Mouse (Mus musculus) lung, postnatal 4 days (tissue): Measurements from ENCODE around the gene Pcp4l1.

ENCODE experiments used
- DNase-seq, 2 experiments: peaks; one replicate each; pipeline ENCODE4 v3.0.0; 2021

Pcp4l1 gene

DNA sequence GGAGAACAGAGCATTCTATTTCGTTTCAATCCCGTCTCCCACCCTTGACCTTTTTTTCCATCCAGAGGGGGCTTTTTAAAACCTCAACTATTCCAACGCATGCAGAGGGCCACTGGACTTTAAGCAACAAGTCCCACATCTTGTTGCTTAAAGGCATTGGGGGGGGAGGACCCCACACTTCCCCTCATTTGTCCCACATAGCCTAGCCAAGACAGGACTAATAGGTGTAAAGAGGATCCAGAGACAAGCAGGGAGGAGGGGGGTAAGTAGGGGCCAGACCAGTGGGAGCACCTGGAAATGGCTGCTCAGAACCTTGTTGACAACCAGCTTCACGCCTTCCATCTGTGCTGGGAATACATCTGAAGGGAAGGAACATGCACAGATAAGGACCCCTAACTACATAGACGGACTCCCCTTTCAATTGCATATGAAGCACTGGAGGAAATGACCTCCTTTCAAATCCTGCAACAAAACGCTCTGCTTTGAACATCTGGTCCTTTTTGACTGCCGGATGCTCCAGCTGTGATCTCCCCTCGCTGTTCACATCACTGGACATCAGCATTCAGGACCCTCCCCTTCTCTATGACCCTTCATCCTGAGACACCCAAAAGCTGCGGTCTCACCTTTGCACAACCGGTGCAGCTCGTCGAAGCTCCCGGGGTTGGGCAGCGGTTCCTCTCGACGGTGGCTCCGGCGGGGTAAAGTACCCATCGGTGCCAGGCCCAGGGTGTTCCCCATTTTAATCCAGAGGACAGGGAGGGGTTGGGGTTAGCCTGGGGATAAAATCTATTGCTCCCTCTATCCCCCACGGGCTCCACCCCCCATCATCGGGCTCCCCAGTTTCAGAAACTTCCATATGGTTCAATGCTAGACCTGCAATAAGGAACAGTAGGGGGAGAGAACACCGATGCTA is 25.5 kb upstream of the Pcp4l1 start:
- peak; percentile 21 to 40 for DNase-seq

DNA sequence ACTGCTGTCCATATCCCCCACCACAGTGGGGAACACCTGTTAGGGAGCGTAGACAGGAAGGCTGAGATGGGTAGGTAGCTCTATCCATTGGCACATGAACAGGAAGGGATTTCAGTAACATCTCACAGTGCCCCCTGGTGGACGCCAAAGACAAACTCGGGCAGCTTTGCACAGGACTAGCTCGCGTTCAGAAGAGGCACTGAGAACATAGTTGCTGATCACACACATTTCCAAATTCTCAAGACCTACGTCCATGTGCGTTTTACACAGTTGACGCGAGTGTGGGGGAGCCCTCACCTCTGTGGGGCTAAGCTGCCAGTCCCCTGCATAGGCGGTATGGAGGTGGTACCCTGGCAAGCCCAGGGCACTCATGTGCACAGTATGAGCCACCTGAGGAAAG is 24.8 kb upstream of the Pcp4l1 start:
- peak; percentile 81 to 87 for DNase-seq

DNA sequence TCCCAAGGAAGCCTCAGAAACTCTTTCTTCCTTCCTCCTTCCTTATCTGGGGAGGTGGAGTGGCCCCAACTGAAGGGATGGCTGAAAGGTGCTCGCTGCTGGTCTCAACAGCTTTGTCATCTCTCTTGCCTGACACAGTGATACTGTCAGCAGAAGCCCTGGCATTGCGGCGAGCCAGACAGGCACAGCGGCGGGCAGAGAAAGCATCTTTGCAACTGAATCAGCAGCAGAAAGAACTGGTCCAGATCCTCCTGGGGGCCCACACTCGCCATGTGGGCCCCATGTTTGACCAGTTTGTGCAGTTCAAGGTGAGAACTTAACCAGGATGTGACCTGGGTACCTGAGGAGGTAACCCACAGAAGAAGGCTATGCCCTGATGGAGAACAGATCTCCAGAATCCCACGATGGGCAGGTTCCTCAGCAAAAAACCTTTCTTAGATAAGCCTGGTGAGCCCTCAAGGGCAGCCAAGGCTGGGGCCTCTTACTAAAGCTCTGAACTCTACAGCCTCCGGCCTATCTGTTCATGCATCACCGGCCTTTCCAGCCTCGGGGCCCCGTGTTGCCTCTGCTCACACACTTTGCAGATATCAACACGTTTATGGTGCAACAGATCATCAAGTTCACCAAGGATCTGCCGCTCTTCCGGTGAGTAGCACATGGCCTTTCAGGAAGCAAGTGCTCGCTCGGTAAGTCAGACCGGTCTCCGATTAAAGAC is 20.3 kb upstream of the Pcp4l1 start:
- DNase-seq = no peak

DNA sequence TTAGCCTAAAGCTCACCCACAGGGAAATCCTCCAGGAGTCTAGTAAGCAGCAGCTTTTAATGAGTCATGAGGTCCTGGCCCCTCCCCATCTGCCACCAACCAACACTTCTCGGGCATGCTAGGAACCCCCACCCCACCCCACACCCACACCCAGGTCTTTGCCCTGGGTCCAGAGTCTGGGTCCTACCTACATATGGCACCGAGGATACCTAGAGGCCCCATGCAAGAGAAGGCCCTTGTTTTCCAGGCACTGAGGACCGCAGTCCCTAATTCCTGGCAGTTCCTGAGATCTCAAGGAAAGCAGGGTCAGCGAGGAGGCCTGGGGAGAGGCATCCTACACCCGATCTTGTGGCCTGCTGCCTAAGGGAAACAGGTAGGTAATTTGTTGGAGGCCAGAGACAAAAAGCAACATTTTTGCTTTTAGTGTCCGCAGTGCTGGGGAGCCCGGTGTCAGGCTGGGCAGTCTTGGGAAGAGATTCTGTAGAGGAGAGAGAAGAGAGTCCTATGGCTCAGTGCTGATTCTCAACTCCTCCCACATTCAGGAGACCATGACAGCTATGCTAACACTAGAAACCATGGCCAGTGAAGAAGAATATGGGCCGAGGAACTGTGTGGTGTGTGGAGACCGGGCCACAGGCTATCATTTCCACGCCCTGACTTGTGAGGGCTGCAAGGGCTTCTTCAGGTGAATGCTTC is 17.9 kb upstream of the Pcp4l1 start, which contains the start of gene Nr1i3:
TSS of gene Nr1i3 (plus strand) at position 170 of the 696 bp plus-strand sequence.
- no peak for DNase-seq

DNA sequence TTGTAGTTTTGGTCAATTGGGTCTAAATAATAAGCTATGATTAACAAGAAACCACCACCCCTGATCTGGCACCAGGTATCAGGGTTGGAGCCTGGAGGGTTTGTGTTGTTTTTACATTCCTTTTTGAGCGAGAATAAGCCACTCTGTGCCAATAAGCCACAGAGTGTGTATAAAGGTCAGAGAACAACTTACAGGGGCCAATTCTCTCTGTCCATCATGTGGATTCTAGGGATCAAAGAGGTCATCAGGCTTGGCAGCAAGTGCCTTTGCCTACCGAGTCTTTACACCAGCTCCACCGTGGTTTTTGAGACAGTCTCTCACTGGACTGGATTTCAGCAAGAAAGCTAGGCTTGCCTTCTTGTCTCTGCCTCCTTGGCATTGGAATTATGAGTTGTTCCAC is 16.8 kb upstream of the Pcp4l1 start:
- no peak for DNase-seq

DNA sequence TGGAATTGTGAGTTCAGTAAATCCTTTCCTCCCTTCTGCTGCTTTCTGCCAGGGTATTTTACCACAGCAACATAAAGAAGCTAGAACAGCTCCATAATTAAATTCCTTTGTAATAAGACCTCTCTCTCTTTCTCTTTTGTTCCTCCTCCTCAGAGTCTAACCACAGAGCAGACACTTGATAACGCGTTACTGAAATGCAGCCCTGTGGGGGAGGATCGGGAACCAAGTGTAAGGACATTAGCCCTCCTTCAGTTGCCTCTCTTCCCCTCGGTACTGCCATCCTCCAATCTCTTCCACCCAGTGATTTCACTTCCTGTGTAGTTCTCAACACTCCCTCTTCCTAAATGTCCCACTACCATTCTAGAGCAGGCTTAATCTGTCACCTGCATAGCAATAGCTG is 13.3 kb upstream of the Pcp4l1 start:
- DNase-seq = no peak

DNA sequence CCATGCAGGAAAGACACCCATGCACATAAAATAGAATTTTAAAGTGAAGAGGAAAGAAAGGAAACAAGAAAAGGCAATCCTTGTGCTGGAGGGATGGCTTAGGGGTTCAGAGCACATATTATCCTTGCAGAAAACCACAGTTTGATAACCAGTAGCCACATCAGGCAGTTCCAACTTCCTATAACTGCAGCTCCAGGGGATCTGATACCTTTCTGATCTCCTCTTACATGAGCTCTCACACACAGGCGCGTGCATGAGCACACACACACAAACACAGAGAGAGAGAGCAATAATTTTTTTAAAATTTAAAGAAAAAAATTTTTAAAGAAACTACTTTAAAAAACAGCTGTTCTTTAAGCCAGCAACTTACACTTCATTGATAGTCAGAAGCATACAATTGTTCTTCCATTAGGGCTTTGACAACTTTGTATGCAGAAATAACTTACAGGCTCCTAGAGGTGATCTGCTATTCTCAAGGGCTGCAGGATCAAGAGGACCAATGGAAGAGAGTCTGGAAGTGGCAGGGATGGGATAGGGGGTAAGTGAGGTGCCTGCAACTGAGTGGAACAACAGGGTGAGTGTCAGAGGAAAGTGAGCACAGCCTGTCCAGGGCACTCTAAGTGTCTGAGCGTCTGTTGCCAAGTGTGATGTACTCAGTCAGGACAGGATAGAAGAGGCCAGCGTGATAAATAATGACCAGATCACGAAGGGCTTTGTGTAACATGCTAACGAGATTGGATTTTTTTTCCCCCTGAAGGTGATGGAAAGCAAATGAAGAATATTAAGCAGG is 9.8 kb upstream of the Pcp4l1 start:
- DNase-seq = no peak

DNA sequence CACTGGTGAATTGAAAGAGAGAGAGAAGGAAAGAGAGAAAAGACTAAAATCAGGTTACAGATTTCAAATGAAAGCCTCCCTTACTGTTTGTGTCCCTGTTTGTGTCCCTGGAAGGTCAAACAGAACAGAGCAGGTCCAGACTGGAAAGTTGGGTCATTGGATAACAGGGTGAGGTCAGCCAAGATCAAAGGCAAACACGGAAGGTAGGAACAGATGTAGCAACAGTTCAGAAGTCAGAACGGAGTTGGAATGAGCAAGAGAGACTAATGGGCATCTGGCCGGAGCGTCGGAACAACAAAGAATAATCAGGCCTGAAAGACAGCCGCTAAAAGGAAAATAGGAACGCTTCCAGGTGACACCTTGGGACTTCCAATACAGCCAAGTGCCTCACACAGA is 8.2 kb upstream of the Pcp4l1 start:
- no peak for DNase-seq

DNA sequence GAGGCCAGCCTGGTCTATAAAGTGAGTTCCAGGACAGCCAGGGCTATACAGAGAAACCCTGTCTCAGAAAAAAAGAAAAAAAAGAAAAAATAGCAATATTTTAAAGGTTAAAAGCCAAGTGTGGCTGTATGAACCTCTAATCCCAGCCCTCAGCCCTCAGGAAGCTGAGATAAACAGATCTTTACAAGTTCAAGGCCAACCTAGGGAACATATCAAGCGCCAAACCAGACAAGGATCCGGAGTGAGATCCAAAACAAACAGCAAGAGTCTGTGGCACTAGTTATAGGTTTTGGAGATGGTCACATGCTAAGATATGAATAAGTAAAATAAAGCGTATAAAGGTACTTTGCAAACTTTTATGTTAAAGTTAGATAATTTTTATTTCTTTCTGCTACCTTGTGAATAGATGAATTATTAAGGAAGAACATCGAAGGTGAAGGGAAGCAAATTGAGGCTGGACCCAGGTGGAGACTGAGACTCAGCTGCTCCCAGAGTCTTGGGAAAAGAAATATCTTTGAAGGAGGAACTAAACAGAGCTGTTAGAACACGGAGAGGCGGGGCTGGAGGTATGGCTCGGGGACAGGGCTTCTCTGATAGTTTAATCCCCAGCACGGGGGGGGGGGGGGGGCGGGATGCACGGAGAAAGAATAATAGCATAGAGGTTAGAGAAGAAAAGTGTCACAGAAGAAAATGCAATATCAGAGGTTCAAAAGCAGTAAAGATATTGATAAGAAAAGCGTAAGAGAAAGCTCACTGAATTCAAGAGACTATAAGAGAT is 7.6 kb upstream of the Pcp4l1 start:
- DNase-seq = no peak

DNA sequence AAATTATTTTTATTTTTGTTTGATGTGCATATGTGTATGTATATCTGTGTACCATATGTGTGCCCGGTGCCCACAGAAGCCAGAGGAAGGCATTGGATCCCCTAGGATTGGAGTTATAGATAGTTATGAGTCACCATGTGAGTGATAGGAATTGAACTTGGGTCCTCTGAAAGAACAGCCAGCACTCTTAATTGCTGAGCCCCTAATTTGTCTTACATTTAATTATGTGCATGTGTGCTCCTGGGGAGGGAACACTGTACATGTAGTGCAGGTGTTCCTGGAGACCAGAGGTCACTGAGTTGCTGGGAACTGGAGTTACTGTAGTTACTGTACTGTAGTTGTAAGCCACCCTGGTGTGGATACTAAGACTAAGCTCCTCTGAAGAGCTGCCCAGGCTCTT is 4.7 kb upstream of the Pcp4l1 start:
- no peak for DNase-seq

DNA sequence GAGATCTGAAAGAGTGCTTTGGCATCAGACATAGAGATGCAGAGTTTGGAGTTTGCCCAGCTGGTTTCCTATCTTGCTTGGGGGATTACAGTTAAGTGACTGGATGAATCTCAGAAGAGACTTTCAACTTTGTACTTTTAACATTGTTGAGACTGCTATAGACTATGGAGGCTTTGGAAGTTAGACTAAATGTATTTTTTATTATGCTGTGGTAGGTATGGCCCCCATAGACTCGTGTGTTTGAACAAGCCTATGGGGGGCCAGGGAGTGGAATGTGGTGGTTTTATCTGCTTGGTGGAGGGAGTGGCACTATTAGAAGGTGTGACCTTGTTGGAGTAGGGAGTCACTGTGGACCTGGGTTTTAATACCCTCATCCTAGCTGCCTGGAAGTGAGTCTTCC is 3.5 kb upstream of the Pcp4l1 start:
- no peak for DNase-seq

DNA sequence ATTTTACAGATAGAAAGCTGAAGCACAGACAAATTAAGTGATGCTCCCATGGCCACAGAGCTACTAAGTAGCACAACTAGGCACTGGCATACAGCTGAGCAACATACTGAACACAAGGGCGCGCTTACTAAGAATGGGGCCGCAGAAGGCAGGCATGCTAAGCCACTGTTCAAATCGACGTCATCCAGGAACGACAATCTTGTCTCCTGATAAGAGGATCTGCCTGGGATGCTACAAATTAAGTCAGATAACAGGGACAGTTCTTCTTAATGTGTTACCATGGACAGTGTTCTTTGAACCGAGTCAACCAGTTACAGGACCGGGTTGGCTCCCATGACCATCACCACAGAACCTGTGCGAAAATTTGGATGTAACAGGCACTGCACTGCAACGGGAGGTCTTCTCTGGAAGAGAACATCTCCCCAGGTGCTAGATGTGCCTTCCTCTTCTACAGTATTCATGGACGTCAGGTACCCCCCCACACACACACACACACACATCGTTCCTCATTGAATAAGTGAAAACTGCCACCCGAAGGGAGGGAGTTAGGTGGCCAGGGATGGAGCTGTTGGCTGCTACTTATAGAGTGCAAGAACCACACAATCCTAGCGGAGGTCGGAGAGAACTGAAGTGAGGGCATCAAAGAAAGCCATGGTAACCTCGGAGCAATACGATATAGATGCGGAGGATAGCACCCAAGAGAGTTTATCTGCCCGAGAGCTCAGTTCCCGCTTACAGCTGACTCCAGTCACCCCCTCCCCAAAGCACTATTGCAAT is 834 bp downstream of the Pcp4l1 start:
- DNase-seq = no peak

DNA sequence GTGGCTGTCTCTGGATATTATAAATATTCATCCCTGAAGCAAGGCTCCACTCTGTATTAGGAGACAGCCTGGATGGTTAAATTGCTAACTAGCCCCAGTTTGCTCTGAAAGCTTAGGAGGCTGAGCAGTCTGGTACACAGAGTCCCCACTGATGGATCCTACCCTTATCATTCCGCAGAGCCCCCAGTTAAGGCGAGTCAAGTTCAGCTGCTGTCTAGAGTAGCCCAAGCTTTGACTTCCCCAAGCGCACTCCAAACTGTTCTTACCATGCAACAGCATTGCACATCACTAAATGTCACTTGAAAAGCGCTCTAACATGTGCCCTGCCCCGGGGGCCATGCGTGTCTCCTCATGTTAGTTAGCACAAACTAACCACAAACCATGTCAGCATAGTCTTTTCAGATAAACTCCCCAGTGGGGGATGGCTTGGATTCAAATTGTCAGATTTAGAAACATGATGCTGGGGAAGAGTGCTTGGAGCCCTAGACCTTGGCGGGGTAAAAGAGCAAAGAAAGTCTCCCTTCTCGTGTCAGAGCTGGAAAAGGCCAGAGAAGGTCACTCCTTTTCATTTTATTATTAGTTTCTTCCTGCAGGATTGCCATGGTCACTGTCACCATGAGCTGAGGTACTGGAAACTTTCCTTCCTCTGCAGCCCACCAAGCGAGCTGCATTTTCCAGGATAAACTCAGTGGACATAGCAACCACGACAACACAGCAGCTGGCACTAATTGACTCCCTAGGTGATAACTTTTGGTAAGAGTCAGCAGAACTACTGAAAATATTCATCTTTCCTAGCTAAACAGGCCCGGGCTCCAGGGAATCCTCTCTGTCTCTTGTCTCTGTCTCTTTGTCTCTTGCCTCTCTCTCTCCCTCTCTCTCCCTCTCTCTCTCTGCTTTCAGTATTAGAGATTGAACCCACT is 1.9 kb downstream of the Pcp4l1 start:
- DNase-seq = no peak

DNA sequence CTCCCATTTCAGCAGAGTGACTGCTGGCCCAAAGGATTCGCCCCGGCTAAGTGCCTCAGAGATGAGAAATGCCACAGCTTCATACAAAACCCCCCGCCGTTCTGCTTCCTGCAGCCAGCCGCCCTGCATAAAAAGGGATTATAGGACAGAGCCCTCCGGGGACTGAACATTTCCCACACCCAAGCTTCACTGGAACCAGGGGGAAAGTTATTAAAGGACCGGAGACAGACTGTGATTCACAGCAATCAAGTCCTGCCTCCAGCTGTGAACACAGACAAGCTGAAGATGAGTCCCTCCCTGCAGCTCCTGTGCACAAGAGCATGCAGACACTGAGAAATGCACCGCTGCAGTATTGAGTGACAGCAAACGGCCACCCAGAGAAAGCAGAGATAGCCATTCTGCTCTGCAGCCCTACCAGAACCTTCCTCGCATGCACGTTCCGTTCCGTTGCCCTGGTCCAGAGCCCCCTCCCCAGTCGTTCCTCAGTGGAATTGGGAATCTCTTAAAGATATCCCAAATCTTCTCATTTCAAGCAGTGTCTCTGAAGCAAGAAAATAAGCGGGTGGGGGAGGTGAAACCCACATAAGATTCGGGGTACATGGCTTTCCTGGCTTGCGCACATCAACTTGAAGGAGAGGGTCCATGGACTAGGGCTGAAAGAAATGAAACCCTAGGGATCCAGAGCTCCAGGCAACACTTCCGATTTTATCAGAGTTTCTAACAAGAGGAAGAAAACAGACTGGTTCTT is 2.8 kb downstream of the Pcp4l1 start:
- DNase-seq = no peak

DNA sequence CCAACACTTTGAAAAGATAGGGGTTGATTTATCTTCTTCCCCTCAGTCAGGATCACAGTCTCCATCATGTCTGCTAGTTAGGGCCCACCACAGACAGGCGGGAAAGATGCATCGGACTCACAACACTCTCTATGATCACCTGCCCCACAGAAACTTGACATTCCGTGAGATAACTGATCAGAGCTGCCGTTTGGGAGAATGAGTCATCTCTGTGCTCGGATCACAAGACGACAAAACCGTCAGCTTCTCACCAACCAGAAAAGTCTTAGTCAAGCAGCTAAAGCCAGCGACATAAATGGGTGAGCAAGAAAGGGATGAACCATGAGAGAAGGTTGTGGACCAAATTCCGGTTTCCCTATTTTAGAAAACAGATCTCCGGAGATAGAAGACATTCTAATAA is 3.8 kb downstream of the Pcp4l1 start:
- DNase-seq = no peak

DNA sequence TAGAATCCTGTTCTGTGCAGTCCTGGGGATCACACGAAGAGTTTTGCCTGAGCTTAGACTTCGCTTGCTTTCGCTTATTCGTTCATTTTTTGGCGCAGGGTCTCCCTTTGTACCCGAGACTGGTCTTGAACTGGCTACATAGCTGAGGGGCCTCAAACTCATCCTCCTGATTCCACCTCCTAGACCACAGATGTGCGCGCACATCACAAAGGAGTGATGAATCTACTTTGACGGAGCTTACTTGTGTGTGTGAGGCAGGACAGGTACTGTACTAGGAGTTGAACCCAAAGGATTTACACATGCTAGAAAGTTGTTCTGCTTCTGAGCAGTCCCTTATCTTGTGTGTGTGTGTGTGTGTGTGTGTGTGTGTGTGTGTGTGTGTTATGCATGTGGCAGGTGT is 5.2 kb downstream of the Pcp4l1 start:
- DNase-seq = no peak

DNA sequence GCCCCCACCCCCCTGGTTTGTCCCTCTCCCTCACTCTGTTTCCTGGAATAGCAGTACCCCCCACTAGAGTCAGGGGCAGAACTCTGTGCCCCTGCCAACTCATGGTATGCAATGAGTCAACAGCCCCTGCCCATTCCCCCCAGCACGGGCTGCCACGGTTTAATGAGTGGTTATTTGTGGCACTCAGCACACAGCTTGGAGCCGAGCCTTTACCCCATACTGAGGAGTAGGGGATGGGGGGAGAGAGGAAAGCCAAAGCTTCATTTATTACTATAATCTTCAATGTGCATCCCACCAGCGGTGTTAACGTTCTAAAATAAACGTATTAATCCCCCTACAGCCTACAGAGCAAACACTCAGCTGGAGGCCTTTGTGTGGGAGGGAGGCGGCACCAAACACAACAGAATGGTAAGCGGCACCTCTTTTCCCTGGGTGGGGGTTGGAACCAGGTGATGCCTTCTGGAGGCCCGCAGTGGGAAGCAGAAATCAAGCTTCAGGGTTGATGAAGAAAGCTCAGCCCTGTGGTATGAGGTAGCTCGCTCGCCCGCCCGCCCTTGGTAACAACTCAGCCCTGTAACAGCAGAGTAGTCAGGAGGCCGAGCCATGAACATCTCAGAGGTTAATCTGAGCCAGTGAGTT is 6.5 kb downstream of the Pcp4l1 start:
- no peak for DNase-seq

DNA sequence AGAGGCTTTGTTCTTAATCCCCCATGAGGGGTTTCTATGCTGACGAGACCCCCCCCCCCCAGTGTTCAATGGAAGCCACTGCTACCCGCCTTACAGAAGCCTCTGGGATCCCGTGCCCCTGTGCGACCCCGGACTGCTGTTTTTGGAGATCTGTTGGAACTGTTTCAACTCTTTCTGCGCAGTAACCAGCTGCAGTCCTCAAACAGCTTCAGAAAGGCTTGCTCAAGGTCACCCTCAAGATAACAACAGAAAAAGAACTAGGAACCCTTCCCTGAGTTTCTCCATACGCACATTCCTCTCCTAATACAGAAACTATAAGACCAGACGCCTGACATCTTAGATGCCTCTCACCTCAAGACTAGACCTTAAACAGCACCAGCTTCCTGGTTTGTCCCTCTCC is 7.0 kb downstream of the Pcp4l1 start:
- no peak for DNase-seq
